ENCODE assay signal across 13 mouse cellular contexts in the genomic region with DNA sequence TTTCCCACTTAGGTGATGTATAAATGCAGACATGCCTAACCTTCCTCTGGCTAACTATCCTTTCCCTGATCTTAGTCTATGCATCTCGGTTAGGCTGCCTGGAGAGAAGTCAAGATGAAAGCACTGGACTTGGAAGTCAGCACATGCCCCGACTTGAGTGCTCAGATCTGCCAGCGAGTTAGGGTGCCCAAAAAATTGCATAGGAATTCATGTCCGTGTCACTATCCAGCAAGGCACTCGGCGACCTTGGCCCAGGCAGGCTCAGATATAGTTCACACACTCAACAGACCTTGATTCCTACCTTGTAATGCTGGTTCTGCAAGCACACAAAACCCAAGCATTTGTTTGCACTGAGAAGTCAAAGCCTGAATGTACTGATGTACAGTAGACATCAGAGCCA. TPM values are rescaled to one million over a fixed set of nuclear protein-coding genes. Genes with fewer than 3 reads are reported as not detected.
DNase-seq lines count a peak whose midpoint lies in the region.
"Had no signal": no experiment of that assay in that cellular context is flagged by ENCODE, and none has a peak within 500 bp of the region (broad histone marks: within the 10 kb centered on the region; RNA-seq: fewer than 3 reads in every experiment).

No protein-coding gene starts in this region.

- DNase-seq in adrenal gland, adult (ENCODE audit: inconsistent age in 2 of 2, low spot score in 1 of 2): peak; percentile 20 to 64
- no peak for DNase-seq in adrenal gland, adult 18-20 months (ENCODE audit: low spot score in 2 of 2)
- peak; percentile 83 for DNase-seq in heart, adult 11 months
- no peak for DNase-seq in heart, postnatal 4 days
- peak; percentile 24 to 28 for DNase-seq in adrenal gland, postnatal 36 days
- peak; percentile 33 to 45 for DNase-seq in urinary bladder, postnatal 36 days (ENCODE audit: low spot score in 2 of 2)
- no peak for DNase-seq in yolk sac, embryonic 10.5 days (ENCODE audit: low spot score)
- DNase-seq: B cell, adult 2 months; cerebellum, adult 11 months; cerebellum, adult 9-10 months; cerebellum, postnatal 25 days; forebrain, postnatal 0 days; gastrocnemius, postnatal 14 days had no signal

RNA-seq across cellular contexts. Expression of a gene that starts 3.4 kb away (rescaled TPM):
- 100 to 1,000 TPM in 1 of 2 experiments, 10 to 100 TPM in 1; 81.8 to 117 TPM for total RNA-seq in adrenal gland, adult 18-20 months (2021)
- 10 to 100 TPM; 78.7 to 82.8 TPM for total RNA-seq in heart, postnatal 4 days (2021)
- total RNA-seq in adrenal gland, postnatal 36 days (2021): 100 to 1,000 TPM in 1 of 2 experiments, 10 to 100 TPM in 1; 94.9 to 126 TPM

Comparison
In these comparisons a context has a peak if more than half of its experiments do, and no peak if none do; other contexts are left out.
1. DNase-seq: peak in adrenal gland, adult (2 of 2), heart, adult 11 months (single experiment), adrenal gland, postnatal 36 days (2 of 2) and urinary bladder, postnatal 36 days (2 of 2); none in adrenal gland, adult 18-20 months (0 of 2), heart, postnatal 4 days (single experiment) and yolk sac, embryonic 10.5 days (single experiment).